Mouse (Mus musculus): ENCODE data around the gene 2210408I21Rik. TPM values are rescaled to one million over a fixed set of nuclear protein-coding genes. Genes with fewer than 3 reads are reported as not detected.

Gene 2210408I21Rik
- polyA plus RNA-seq, 1 experiment from 2014 or later, result 14.4 TPM

Other genes with a start within 250 kb of the 2210408I21Rik start
- gene Slf1, start 67 bp upstream of the 2210408I21Rik start, polyA plus RNA-seq (2015; fragmentation: Nextera tagmentation; extraction: Ambion mirVana), result 30.2 and 32.8 TPM in 2 replicates

Data from midbrain, embryonic 16.5 days (tissue).